Mouse (Mus musculus) embryonic fibroblast, embryonic 13.5 days (primary cell): Measurements from ENCODE around the gene Slc12a6.

Experiments
- CTCF ChIP-seq: IDR thresholded peaks from 2 replicates; pipeline ENCODE4 v1.5.1; 2011; ENCODE audit warnings: mild to moderate bottlenecking, control low read depth, low read length, moderate library complexity, borderline replicate concordance; ENCODE audit not compliant: insufficient read depth
- POLR2A ChIP-seq: IDR thresholded peaks from 2 replicates; pipeline ENCODE4 v1.6.1; 2011; ENCODE audit warnings: low read depth, mild to moderate bottlenecking, control low read depth, low read length, moderate library complexity

- TF ChIP-seq POLR2A, result no peak
- TF ChIP-seq CTCF, result no peak
Observed at GRCm38 (mm10) chr2:112296211-112296610, 30.6 kb downstream of the Slc12a6 start.
